In the genomic region with DNA sequence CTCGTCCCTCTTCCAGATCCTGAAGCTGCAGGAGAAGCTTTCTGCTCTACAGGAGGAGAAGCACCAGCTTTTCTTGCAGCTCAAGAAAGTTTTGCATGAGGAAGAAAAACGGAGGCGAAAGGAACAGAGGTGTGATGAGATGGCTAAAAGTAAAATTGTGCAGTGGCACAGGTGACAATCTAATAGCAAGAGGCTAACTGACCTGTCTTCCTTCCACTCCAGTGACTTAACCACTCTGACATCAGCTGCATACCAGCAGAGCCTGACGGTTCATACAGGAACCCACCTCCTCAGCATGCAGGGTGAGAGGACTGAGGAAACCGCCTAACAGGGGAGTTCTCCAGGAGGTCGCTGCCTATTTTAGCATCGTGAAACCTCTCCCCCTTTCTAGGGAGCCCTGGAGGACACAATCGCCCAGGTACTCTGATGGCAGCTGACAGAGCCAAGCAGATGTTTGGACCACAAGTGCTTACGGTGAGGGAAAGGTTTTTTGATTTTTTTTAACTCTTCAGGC, we compare ENCODE assay signal across 1 mouse cellular context.
TF ChIP-seq lines count a peak whose summit lies in the region.

No protein-coding gene starts in this region.

TF ChIP-seq in MEL, 35 proteins besides CTCF, POLR2A, EP300 and RAD21:
- TF ChIP-seq USF1 (IDR thresholded peaks at IDR 0.05; ENCODE audit: low read depth, low read length) (no peak), MYB (IDR thresholded peaks at IDR 0.05; ENCODE audit: low read depth, low read length) (no peak), ELF1 (IDR thresholded peaks at IDR 0.05; ENCODE audit: low read depth, low read length) (no peak), NRF1 (IDR thresholded peaks at IDR 0.05; ENCODE audit: insufficient read depth, low read depth, low read length, poor library complexity, severe bottlenecking) (no peak), HCFC1 (IDR thresholded peaks at IDR 0.05; ENCODE audit: low read depth, low read length) (no peak), CHD1 (IDR thresholded peaks at IDR 0.05; ENCODE audit: low read depth, low read length) (no peak), TAL1 (IDR thresholded peaks at IDR 0.05; ENCODE audit: low read length) (no peak), SMC3 (IDR thresholded peaks at IDR 0.05; ENCODE audit: low read depth, low read length) (no peak), MEF2A (IDR thresholded peaks at IDR 0.05; ENCODE audit: extremely low read depth, insufficient replicate concordance, low read depth, low read length, poor library complexity, severe bottlenecking) (no peak), UBTF (IDR thresholded peaks at IDR 0.05; ENCODE audit: borderline replicate concordance, insufficient read depth, low read depth, low read length) (no peak), ZNF384 (IDR thresholded peaks at IDR 0.05; ENCODE audit: low read depth, low read length) (no peak), ZC3H11A (IDR thresholded peaks at IDR 0.05; ENCODE audit: low read depth, low read length) (no peak), GABPA (IDR thresholded peaks at IDR 0.05; ENCODE audit: low read depth, low read length) (no peak), RCOR1 (IDR thresholded peaks at IDR 0.05; ENCODE audit: low read depth, low read length) (no peak), CHD2 (IDR thresholded peaks at IDR 0.05; ENCODE audit: low read length) (no peak)
TF ChIP-seq in MEL: peak in this region for 0.
